Mouse (Mus musculus) cerebellum, adult 2 months (tissue): Measurements from ENCODE around the gene Add2.

Experiments
- CTCF ChIP-seq: fragments of 200-500 bp; IDR thresholded peaks from 2 replicates; pipeline ENCODE4 v1.5.1; 2011; ENCODE audit warnings: low read depth, mild to moderate bottlenecking, control low read depth, low read length, moderate library complexity, borderline replicate concordance; ENCODE audit not compliant: insufficient read depth
- POLR2A ChIP-seq: fragments of 200-500 bp; IDR thresholded peaks from 2 replicates; pipeline ENCODE4 v1.6.1; 2011; ENCODE audit warnings: low read length, control low read depth, borderline replicate concordance; ENCODE audit not compliant: insufficient read depth

DNA sequence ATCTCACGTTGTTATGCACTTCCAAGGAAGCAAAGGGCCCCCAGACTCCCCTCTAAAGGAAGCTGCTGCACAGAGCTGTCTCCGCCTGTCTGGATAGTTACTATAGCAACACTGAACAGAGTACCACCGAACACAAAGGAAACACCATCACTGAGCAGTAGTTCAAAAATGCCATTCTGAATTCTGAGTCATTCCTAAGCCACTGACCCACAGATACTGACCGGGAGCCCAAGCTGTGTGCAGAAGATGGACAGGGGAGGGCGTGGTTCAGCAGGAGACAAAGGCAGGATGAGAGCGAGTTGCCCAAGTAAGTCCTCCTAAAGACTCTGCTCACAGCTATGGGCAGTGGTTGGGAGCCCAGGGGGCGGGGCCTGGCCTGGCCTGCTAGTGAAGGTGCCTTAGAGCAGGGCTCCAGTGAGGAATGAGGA lies 23.6 kb downstream of the Add2 start:
- TF ChIP-seq CTCF (no peak), POLR2A (no peak)
